Mouse (Mus musculus): ENCODE measurements at regions not wholly inside any gene's neighbourhood (a gene's known extent, or its start where the extent isn't known, plus 50 kb on each side); places are given as distances from the start of the nearest gene placed in this dataset.

- TF ChIP-seq CTCF (IDR thresholded peaks at IDR 0.05; ENCODE audit: borderline replicate concordance, insufficient read depth, low read length) (no peak), POLR2A (IDR thresholded peaks at IDR 0.05; ENCODE audit: low read depth, low read length) (no peak)
- Histone ChIP-seq H3K4me3 (ENCODE audit: insufficient read depth, low read length) (no peak overlapping the region), H3K4me1 (ENCODE audit: control insufficient read depth, insufficient read depth, low read length) (no peaks in the 10 kb centered on the region), H3K27ac (ENCODE audit: insufficient read depth, low read length) (no peak overlapping the region)
These were observed 327.0 kb downstream of the Zfp706 start for GRCm38 (mm10) chr15:36680361-36681140.

- H3K27ac ChIP-seq (ENCODE audit: insufficient read depth, low read length): no peak overlapping the region
- no peaks in the 10 kb centered on the region for H3K4me1 ChIP-seq (ENCODE audit: control insufficient read depth, insufficient read depth, low read length)
- TF ChIP-seq CTCF (IDR thresholded peaks at IDR 0.05; ENCODE audit: borderline replicate concordance, insufficient read depth, low read length): no peak
- no peak for TF ChIP-seq POLR2A (IDR thresholded peaks at IDR 0.05; ENCODE audit: low read depth, low read length)
- no peak overlapping the region for H3K4me3 ChIP-seq (ENCODE audit: insufficient read depth, low read length)
These were observed 328.0 kb downstream of the Zfp706 start for GRCm38 (mm10) chr15:36679577-36679976.

GRCm38 (mm10) chr15:36669748-36670147 is 337.8 kb downstream of the Zfp706 start:
- no peak overlapping the region for H3K27ac ChIP-seq (ENCODE audit: insufficient read depth, low read length)
- peaks cover 3% of the 10 kb centered on the region for H3K4me1 ChIP-seq (ENCODE audit: control insufficient read depth, insufficient read depth, low read length)
- TF ChIP-seq POLR2A (IDR thresholded peaks at IDR 0.05; ENCODE audit: low read depth, low read length) (no peak), CTCF (IDR thresholded peaks at IDR 0.05; ENCODE audit: borderline replicate concordance, insufficient read depth, low read length) (no peak)
- no peak overlapping the region for H3K4me3 ChIP-seq (ENCODE audit: insufficient read depth, low read length)

GRCm38 (mm10) chr15:36666566-36666965 is 341.0 kb downstream of the Zfp706 start:
- Histone ChIP-seq H3K4me1 (ENCODE audit: control insufficient read depth, insufficient read depth, low read length) (peaks cover 3% of the 10 kb centered on the region), H3K27ac (ENCODE audit: insufficient read depth, low read length) (no peak overlapping the region), H3K4me3 (ENCODE audit: insufficient read depth, low read length) (no peak overlapping the region)
- TF ChIP-seq CTCF (IDR thresholded peaks at IDR 0.05; ENCODE audit: borderline replicate concordance, insufficient read depth, low read length): no peak
- TF ChIP-seq POLR2A (IDR thresholded peaks at IDR 0.05; ENCODE audit: low read depth, low read length): no peak

- H3K4me1 ChIP-seq (ENCODE audit: control insufficient read depth, insufficient read depth, low read length): peaks cover under 1% of the 10 kb centered on the region; the same call in 1 of the 2 replicates
- TF ChIP-seq CTCF (IDR thresholded peaks at IDR 0.05; ENCODE audit: borderline replicate concordance, insufficient read depth, low read length) (no peak), POLR2A (IDR thresholded peaks at IDR 0.05; ENCODE audit: low read depth, low read length) (no peak)
- no peak overlapping the region for H3K4me3 ChIP-seq (ENCODE audit: insufficient read depth, low read length)
- H3K27ac ChIP-seq (ENCODE audit: insufficient read depth, low read length): no peak overlapping the region
These were observed 343.2 kb downstream of the Zfp706 start for GRCm38 (mm10) chr15:36664391-36664790.

GRCm38 (mm10) chr15:36660986-36661385 is 346.6 kb downstream of the Zfp706 start:
- no peak overlapping the region for H3K27ac ChIP-seq (ENCODE audit: insufficient read depth, low read length)
- no peak for TF ChIP-seq CTCF (IDR thresholded peaks at IDR 0.05; ENCODE audit: borderline replicate concordance, insufficient read depth, low read length)
- TF ChIP-seq POLR2A (IDR thresholded peaks at IDR 0.05; ENCODE audit: low read depth, low read length): no peak
- no peak overlapping the region for H3K4me3 ChIP-seq (ENCODE audit: insufficient read depth, low read length)
- H3K4me1 ChIP-seq (ENCODE audit: control insufficient read depth, insufficient read depth, low read length): 0 out of 2 replicates have a peak, but pooled peaks cover 2% of the 10 kb centered on the region

All from embryonic fibroblast, embryonic 13.5 days (primary cell).